Mouse (Mus musculus): Measurements from ENCODE around the gene Ap1ar. TPM values are rescaled to one million over a fixed set of nuclear protein-coding genes. Genes with fewer than 3 reads are reported as not detected.

Ap1ar gene
- polyA plus RNA-seq, 1 experiment: 8.3 TPM

GRCm38 (mm10) chr3:127864242-127864641, 26.9 kb upstream of the Ap1ar start:
- H3K36me3 ChIP-seq (ENCODE audit: control insufficient read depth, insufficient read depth): no peaks in the 10 kb centered on the region
- no peaks in the 10 kb centered on the region for H3K27me3 ChIP-seq (ENCODE audit: control insufficient read depth, insufficient read depth, insufficient read length)
- H3K4me3 ChIP-seq: no peak overlapping the region
- TF ChIP-seq POLR2AphosphoS2 (IDR thresholded peaks at IDR 0.05; ENCODE audit: insufficient read length, low read depth) (no peak), E2F4 (IDR thresholded peaks at IDR 0.05; ENCODE audit: insufficient read depth) (no peak), MYOG (IDR thresholded peaks at IDR 0.05; ENCODE audit: control insufficient read depth in 1 of 3, insufficient read depth in 1 of 3, insufficient read length in 2 of 3, low read depth in 2 of 3) (no peak), CEBPB (IDR thresholded peaks at IDR 0.05; ENCODE audit: insufficient read depth, poor library complexity, severe bottlenecking) (no peak), TCF3 (IDR thresholded peaks at IDR 0.05; ENCODE audit: insufficient read length, low read depth) (no peak), SRF (IDR thresholded peaks at IDR 0.05; ENCODE audit: control insufficient read depth, insufficient read length, low read depth) (no peak)
- no peak overlapping the region for H3K4me2 ChIP-seq (ENCODE audit: low read depth)
- no peaks in the 10 kb centered on the region for H3K79me2 ChIP-seq (ENCODE audit: control insufficient read depth, insufficient read depth)
- no peak overlapping the region for H3ac ChIP-seq (ENCODE audit: control insufficient read depth, insufficient read length)

- no peak overlapping the region for H3K4me3 ChIP-seq
- no peaks in the 10 kb centered on the region for H3K79me2 ChIP-seq (ENCODE audit: control insufficient read depth, insufficient read depth)
- no peak overlapping the region for H3ac ChIP-seq (ENCODE audit: control insufficient read depth, insufficient read length)
- H3K36me3 ChIP-seq (ENCODE audit: control insufficient read depth, insufficient read depth): no peaks in the 10 kb centered on the region
- no peaks in the 10 kb centered on the region for H3K27me3 ChIP-seq (ENCODE audit: control insufficient read depth, insufficient read depth, insufficient read length)
- H3K4me2 ChIP-seq (ENCODE audit: low read depth): no peak overlapping the region
- TF ChIP-seq TCF12 (IDR thresholded peaks at IDR 0.05; ENCODE audit: insufficient read depth, poor library complexity, severe bottlenecking): no peak
- no peak for TF ChIP-seq TCF3 (IDR thresholded peaks at IDR 0.05; ENCODE audit: insufficient read length, low read depth)
- no peak for TF ChIP-seq SRF (IDR thresholded peaks at IDR 0.05; ENCODE audit: control insufficient read depth, insufficient read length, low read depth)
- no peak for TF ChIP-seq CEBPB (IDR thresholded peaks at IDR 0.05; ENCODE audit: insufficient read depth, poor library complexity, severe bottlenecking)
- TF ChIP-seq MYOD1 (IDR thresholded peaks at IDR 0.05; ENCODE audit: control insufficient read depth in 1 of 3, insufficient read length in 2 of 3, low read depth in 2 of 3): no peak
- TF ChIP-seq REST (IDR thresholded peaks at IDR 0.05; ENCODE audit: insufficient read depth, insufficient read length): no peak
- no peak for TF ChIP-seq POLR2A (IDR thresholded peaks at IDR 0.05; ENCODE audit: insufficient read length, low read depth)
- TF ChIP-seq USF1 (IDR thresholded peaks at IDR 0.05; ENCODE audit: low read depth): no peak
- TF ChIP-seq POLR2AphosphoS2 (IDR thresholded peaks at IDR 0.05; ENCODE audit: insufficient read length, low read depth): no peak
- TF ChIP-seq MYOG (IDR thresholded peaks at IDR 0.05; ENCODE audit: control insufficient read depth in 1 of 3, insufficient read depth in 1 of 3, insufficient read length in 2 of 3, low read depth in 2 of 3): no peak
- TF ChIP-seq E2F4 (IDR thresholded peaks at IDR 0.05; ENCODE audit: insufficient read depth): no peak
- no peak for TF ChIP-seq MAX (IDR thresholded peaks at IDR 0.05; ENCODE audit: low read depth)
These were observed 26.2 kb upstream of the Ap1ar start for GRCm38 (mm10) chr3:127863571-127863970.

- no peak for TF ChIP-seq MYOG (IDR thresholded peaks at IDR 0.05; ENCODE audit: control insufficient read depth in 1 of 3, insufficient read depth in 1 of 3, insufficient read length in 2 of 3, low read depth in 2 of 3)
- TF ChIP-seq REST (IDR thresholded peaks at IDR 0.05; ENCODE audit: insufficient read depth, insufficient read length): no peak
- TF ChIP-seq SRF (IDR thresholded peaks at IDR 0.05; ENCODE audit: control insufficient read depth, insufficient read length, low read depth): no peak
- TF ChIP-seq CEBPB (IDR thresholded peaks at IDR 0.05; ENCODE audit: insufficient read depth, poor library complexity, severe bottlenecking): no peak
- no peak for TF ChIP-seq TCF3 (IDR thresholded peaks at IDR 0.05; ENCODE audit: insufficient read length, low read depth)
- TF ChIP-seq E2F4 (IDR thresholded peaks at IDR 0.05; ENCODE audit: insufficient read depth): no peak
- TF ChIP-seq POLR2A (IDR thresholded peaks at IDR 0.05; ENCODE audit: insufficient read length, low read depth): no peak
- no peak for TF ChIP-seq USF1 (IDR thresholded peaks at IDR 0.05; ENCODE audit: low read depth)
- no peak for TF ChIP-seq MAX (IDR thresholded peaks at IDR 0.05; ENCODE audit: low read depth)
- no peak for TF ChIP-seq POLR2AphosphoS2 (IDR thresholded peaks at IDR 0.05; ENCODE audit: insufficient read length, low read depth)
- TF ChIP-seq TCF12 (IDR thresholded peaks at IDR 0.05; ENCODE audit: insufficient read depth, poor library complexity, severe bottlenecking): no peak
- Histone ChIP-seq H3K4me3 (no peak overlapping the region), H3K27me3 (ENCODE audit: control insufficient read depth, insufficient read depth, insufficient read length) (no peaks in the 10 kb centered on the region), H3K4me2 (ENCODE audit: low read depth) (no peak overlapping the region), H3K79me2 (ENCODE audit: control insufficient read depth, insufficient read depth) (no peaks in the 10 kb centered on the region), H3K36me3 (ENCODE audit: control insufficient read depth, insufficient read depth) (no peaks in the 10 kb centered on the region), H3ac (ENCODE audit: control insufficient read depth, insufficient read length) (no peak overlapping the region)
These were observed 25.2 kb upstream of the Ap1ar start for GRCm38 (mm10) chr3:127862479-127862878.

GRCm38 (mm10) chr3:127861340-127861739, 24.0 kb upstream of the Ap1ar start:
- TF ChIP-seq CEBPB (IDR thresholded peaks at IDR 0.05; ENCODE audit: insufficient read depth, poor library complexity, severe bottlenecking): no peak
- no peak for TF ChIP-seq E2F4 (IDR thresholded peaks at IDR 0.05; ENCODE audit: insufficient read depth)
- TF ChIP-seq MYOG (IDR thresholded peaks at IDR 0.05; ENCODE audit: control insufficient read depth in 1 of 3, insufficient read depth in 1 of 3, insufficient read length in 2 of 3, low read depth in 2 of 3): no peak
- TF ChIP-seq USF1 (IDR thresholded peaks at IDR 0.05; ENCODE audit: low read depth): no peak
- TF ChIP-seq REST (IDR thresholded peaks at IDR 0.05; ENCODE audit: insufficient read depth, insufficient read length): no peak
- no peak for TF ChIP-seq POLR2A (IDR thresholded peaks at IDR 0.05; ENCODE audit: insufficient read length, low read depth)
- no peak for TF ChIP-seq SRF (IDR thresholded peaks at IDR 0.05; ENCODE audit: control insufficient read depth, insufficient read length, low read depth)
- no peak for TF ChIP-seq TCF3 (IDR thresholded peaks at IDR 0.05; ENCODE audit: insufficient read length, low read depth)
- no peak for TF ChIP-seq TCF12 (IDR thresholded peaks at IDR 0.05; ENCODE audit: insufficient read depth, poor library complexity, severe bottlenecking)
- TF ChIP-seq MAX (IDR thresholded peaks at IDR 0.05; ENCODE audit: low read depth): no peak
- TF ChIP-seq POLR2AphosphoS2 (IDR thresholded peaks at IDR 0.05; ENCODE audit: insufficient read length, low read depth): no peak
- no peak for TF ChIP-seq MYOD1 (IDR thresholded peaks at IDR 0.05; ENCODE audit: control insufficient read depth in 1 of 3, insufficient read length in 2 of 3, low read depth in 2 of 3)
- H3K4me2 ChIP-seq (ENCODE audit: low read depth): no peak overlapping the region
- no peaks in the 10 kb centered on the region for H3K36me3 ChIP-seq (ENCODE audit: control insufficient read depth, insufficient read depth)
- H3K27me3 ChIP-seq (ENCODE audit: control insufficient read depth, insufficient read depth, insufficient read length): no peaks in the 10 kb centered on the region
- H3K79me2 ChIP-seq (ENCODE audit: control insufficient read depth, insufficient read depth): no peaks in the 10 kb centered on the region
- no peak overlapping the region for H3K4me3 ChIP-seq
- H3ac ChIP-seq (ENCODE audit: control insufficient read depth, insufficient read length): no peak overlapping the region
